Mouse (Mus musculus) gastrocnemius, adult 2 months (tissue): ENCODE data around the gene Homer3. TPM values are rescaled to one million over a fixed set of nuclear protein-coding genes. Genes with fewer than 3 reads are reported as not detected.

Experiments
- DNase-seq: peaks from one replicate; pipeline ENCODE4 v3.0.0; 2022
- H3K27ac ChIP-seq: fragments of 200-600 bp; 2 replicates; pipeline ENCODE4 v1.8.1; 2022; ENCODE audit warnings: mild to moderate bottlenecking
- H3K4me3 ChIP-seq: fragments of 200-600 bp; 2 replicates; pipeline ENCODE4 v1.8.1; 2022; ENCODE audit warnings: mild to moderate bottlenecking, moderate library complexity
- CTCF ChIP-seq: fragments of 200-600 bp; IDR thresholded peaks from 2 replicates; pipeline ENCODE4 v1.8.1; 2022; ENCODE audit warnings: antibody characterized with exemption, mild to moderate bottlenecking, moderate library complexity
- intact Hi-C: fragments of 180-260 bp; cut with DNase I; formaldehyde crosslinking; loops from one replicate; pipeline ENCODE4 v1.15.1; 2025
- long read RNA-seq, 2 experiments: library from polyadenylated mRNA; stranded (forward); transcript quantifications; one replicate each; pipeline ENCODE4 v2.0.0; 2021
- total RNA-seq, 2 experiments: library from RNA; stranded (reverse); gene quantifications; 2 replicates each; pipeline ENCODE4 v1.2.3; 2021

Homer3 gene
- 1 to 10 TPM; 3.8 to 4.3 TPM for total RNA-seq
- long read RNA-seq, experiment 1, partial matches to known transcripts: 0 of 3 reads
- long read RNA-seq, experiment 1, other reads (novel, unspliced or antisense): 1 of 3 reads
- long read RNA-seq, experiment 2, partial matches to known transcripts: 0 of 5 reads
- long read RNA-seq, experiment 2, other reads (novel, unspliced or antisense): 1 of 5 reads

- H3K4me3 ChIP-seq: peak within 1 kb of the TSS; percentile 83
- intact Hi-C loops: no loop called here
- TF ChIP-seq CTCF: peak; percentile 91
- H3K27ac ChIP-seq: peak within 1 kb of the TSS; percentile 89
- peak; percentile 94 for DNase-seq
Observed at GRCm38 (mm10) chr8:70282603-70283135, at the start of gene Homer3. Homer3 (plus strand) TSS chr8:70282827.

- H3K27ac ChIP-seq: peak overlapping the region; percentile 98
- intact Hi-C loops: loop anchor here (2.0 to 10.0 kb wide), 2 partner anchors 21 to 319 kb away; partner anchors contain the start of gene Slc25a42
- no peak for TF ChIP-seq CTCF
- peak overlapping the region; percentile 95 for H3K4me3 ChIP-seq
- no peak for DNase-seq
Observed at GRCm38 (mm10) chr8:70233606-70234005, 49.0 kb upstream of the Homer3 start.

GRCm38 (mm10) chr8:70234080-70234780, 48.4 kb upstream of the Homer3 start, which contains the start of the genes Sugp2 and Armc6:
Sugp2 (plus strand) TSS chr8:70234226.
Armc6 (minus strand) TSS chr8:70234466.
- TF ChIP-seq CTCF: peak; percentile 2; the same call in 1 of the 2 replicates
- peak; percentile 97 for DNase-seq

DNA sequence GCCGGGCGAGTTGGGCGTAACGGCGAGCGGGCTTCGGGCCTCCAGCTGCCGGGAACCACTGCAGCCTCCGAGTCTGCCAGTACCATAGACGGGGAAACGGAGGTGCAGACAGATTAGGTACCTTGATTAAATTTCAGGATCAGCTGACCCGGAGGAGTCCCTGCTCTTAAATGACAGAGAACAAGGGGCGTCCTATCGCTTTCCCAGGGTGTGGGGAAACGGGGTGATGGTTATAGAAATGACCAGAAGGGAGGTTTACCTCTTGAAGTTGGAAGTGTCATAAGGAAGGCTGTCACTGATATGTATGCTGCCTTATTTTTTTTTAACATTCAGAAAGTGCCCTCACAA, 47.9 kb upstream of the Homer3 start:
- DNase-seq: no peak
- TF ChIP-seq CTCF: no peak
- Histone ChIP-seq H3K27ac (peak overlapping the region; percentile 98), H3K4me3 (peak overlapping the region; percentile 95)
- intact Hi-C loops: loop anchor here (10.0 kb wide), 1 partner anchor 320 kb away; no protein-coding TSS in a partner anchor

More at GRCm38 (mm10) chr8:70234080-70234780, 48.4 kb upstream of the Homer3 start, which contains the start of the genes Sugp2 and Armc6:
- peak within 1 kb of the TSS; percentile 98 for H3K27ac ChIP-seq
- intact Hi-C loops: loop anchor here (10.0 kb wide), 1 partner anchor 319 kb away; no protein-coding TSS in a partner anchor
- peak within 1 kb of the TSS; percentile 95 for H3K4me3 ChIP-seq

DNA sequence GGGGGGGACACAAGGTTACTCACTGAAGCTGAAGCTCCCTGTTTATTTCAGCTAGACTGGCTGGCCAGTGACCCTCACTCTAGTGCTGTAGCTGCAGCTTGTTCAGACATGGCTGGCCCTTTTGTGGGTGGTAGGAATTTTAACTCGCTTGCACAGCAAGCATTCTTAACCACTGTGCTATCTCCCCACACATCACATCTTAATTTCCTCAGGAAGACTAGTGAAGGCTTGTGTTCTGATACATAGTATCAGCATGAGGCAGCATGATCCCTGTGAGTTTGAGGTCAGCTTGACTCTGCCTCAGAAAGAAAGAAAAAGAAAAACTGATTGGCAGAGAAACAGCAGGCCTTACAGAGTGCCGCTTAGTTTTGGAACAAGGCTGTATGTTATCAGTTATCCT, 44.8 kb upstream of the Homer3 start:
- Histone ChIP-seq H3K4me3 (no peak overlapping the region), H3K27ac (no peak overlapping the region)
- intact Hi-C loops: loop anchor here (10.0 kb wide), 1 partner anchor 323 kb away; no protein-coding TSS in a partner anchor
- no peak for TF ChIP-seq CTCF
- DNase-seq: no peak

DNA sequence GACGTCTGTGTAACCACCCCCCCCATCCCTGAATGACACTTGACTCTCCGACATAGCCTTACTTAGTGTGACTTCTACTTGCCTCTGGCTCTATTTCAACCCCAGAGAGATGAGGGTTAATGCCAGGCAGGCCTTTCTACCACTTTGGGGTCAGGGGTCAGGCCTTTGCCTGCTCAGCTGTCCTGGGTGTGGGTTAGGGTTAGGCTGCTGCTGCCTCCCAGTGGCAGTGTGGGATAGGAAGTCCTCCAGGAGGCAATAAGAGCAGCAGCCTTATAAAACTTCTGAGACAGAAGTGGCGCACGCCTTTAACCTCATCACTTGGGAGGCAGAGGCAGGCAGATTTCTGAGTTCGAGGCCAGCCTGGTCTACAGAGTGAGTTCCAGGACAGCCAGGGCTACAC, 42.0 kb upstream of the Homer3 start:
- intact Hi-C loops: no loop called here
- H3K27ac ChIP-seq: no peak overlapping the region
- peak; percentile 29; the same call in 1 of the 2 replicates for TF ChIP-seq CTCF
- no peak for DNase-seq
- H3K4me3 ChIP-seq: no peak overlapping the region

- Histone ChIP-seq H3K27ac (peak overlapping the region; percentile 50), H3K4me3 (no peak overlapping the region)
- no peak for DNase-seq
- intact Hi-C loops: no loop called here
- no peak for TF ChIP-seq CTCF
Observed at GRCm38 (mm10) chr8:70246622-70247021, 36.0 kb upstream of the Homer3 start.

DNA sequence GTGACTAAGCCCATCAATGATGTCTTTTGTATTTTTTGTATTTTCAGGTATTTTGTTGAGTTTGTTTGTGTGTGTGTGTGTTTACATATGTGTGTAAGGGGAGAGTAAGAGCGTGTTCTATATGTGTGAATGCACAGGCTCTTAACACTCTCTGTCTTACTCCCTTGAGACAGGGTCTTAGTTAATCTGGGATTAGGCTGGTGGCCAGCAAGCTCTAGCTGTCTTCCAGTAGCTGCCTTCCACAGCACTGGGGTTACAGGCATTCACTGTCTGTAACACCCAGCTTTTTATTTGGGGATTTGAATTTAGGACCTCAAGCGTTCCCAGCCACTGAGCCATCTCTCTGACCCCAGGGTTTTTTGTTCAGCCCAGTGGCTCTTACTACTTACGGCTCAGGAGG, 34.8 kb upstream of the Homer3 start:
- intact Hi-C loops: no loop called here
- no peak for DNase-seq
- Histone ChIP-seq H3K4me3 (no peak overlapping the region), H3K27ac (no peak overlapping the region)
- no peak for TF ChIP-seq CTCF

- TF ChIP-seq CTCF: peak; percentile 27; the same call in 1 of the 2 replicates
- Histone ChIP-seq H3K4me3 (no peak overlapping the region), H3K27ac (no peak overlapping the region)
- DNase-seq: no peak
- intact Hi-C loops: no loop called here
Observed at GRCm38 (mm10) chr8:70254628-70255027, 28.0 kb upstream of the Homer3 start.

DNA sequence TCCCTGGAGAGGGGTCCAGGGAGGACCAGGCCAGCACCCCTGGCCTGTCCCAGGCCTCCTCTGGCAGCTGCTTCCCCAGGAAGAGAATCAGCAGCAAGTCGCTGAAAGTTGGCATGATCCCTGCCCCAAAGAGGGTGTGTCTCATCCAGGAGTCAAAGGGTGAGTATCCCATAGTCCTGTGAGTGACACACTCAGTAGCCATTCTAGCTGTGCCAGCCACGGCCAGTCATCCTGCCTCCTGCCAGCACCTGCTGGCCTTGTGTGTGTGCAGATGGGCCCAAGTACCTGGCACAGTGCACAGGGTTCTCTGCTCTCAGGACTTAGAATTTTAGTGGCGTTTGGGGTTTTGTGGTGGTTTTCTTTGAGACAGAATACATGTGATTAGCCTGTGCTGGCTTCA, 25.2 kb upstream of the Homer3 start:
- TF ChIP-seq CTCF: no peak
- DNase-seq: peak; percentile 27
- intact Hi-C loops: no loop called here
- Histone ChIP-seq H3K4me3 (no peak overlapping the region), H3K27ac (no peak overlapping the region)

DNA sequence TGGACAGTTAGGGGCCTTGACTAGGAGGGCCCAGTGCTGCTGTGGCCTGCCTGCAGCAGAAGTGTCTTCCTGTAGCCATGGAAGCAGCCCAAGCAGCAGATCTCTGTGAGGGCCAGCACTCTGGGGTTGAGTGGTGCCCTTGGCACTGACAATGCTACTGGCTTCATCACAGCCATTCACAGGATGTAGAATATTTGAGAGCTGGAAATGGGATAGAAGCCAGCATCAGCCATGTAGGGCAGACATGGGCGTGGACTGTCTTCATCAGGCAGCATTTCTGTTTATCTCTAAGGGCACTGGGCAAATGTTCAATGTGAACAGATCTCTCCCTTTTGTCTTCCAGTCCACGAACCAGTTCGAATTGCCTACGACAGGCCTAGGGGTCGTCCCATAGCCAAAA, 24.0 kb upstream of the Homer3 start:
- Histone ChIP-seq H3K4me3 (no peak overlapping the region), H3K27ac (no peak overlapping the region)
- DNase-seq: no peak
- no peak for TF ChIP-seq CTCF
- intact Hi-C loops: no loop called here

DNA sequence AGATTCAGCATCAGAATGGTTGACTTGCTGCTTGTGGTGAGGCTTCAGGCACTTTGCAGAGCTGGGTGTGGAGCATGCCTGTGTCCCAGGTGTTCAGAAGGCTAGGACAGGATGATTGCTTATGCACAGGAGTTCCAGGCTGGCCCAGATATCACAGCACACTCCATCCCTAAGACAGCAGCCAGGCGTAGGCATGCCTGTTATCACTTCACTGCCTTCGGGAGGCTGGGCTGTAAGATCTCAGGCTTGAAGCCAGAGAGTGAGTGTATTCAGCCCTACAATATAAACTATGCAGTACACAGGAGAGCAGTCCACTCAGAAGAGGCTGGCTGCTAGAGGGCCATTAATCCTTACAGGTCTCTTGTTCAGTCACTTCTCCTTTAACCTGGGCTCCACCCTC, 23.6 kb upstream of the Homer3 start:
- DNase-seq: no peak
- TF ChIP-seq CTCF: no peak
- intact Hi-C loops: no loop called here
- H3K4me3 ChIP-seq: no peak overlapping the region
- H3K27ac ChIP-seq: no peak overlapping the region

GRCm38 (mm10) chr8:70267674-70268073, 15.0 kb upstream of the Homer3 start:
- DNase-seq: no peak
- no peak overlapping the region for H3K4me3 ChIP-seq
- intact Hi-C loops: no loop called here
- no peak overlapping the region for H3K27ac ChIP-seq
- no peak for TF ChIP-seq CTCF
